Mouse (Mus musculus) NIH3T3 (cell line): Measurements from ENCODE around the gene Ulk1.
"Not testable (repeated sequence)": the region's sequence is repeated elsewhere in the genome, so short reads cannot be mapped to it uniquely, and the experiment has no call there.

Source experiments
- DNase-seq: peaks from one replicate; pipeline ENCODE4 v3.0.0-alpha.2; 2012; ENCODE audit warnings: low read depth

Gene Ulk1

DNA sequence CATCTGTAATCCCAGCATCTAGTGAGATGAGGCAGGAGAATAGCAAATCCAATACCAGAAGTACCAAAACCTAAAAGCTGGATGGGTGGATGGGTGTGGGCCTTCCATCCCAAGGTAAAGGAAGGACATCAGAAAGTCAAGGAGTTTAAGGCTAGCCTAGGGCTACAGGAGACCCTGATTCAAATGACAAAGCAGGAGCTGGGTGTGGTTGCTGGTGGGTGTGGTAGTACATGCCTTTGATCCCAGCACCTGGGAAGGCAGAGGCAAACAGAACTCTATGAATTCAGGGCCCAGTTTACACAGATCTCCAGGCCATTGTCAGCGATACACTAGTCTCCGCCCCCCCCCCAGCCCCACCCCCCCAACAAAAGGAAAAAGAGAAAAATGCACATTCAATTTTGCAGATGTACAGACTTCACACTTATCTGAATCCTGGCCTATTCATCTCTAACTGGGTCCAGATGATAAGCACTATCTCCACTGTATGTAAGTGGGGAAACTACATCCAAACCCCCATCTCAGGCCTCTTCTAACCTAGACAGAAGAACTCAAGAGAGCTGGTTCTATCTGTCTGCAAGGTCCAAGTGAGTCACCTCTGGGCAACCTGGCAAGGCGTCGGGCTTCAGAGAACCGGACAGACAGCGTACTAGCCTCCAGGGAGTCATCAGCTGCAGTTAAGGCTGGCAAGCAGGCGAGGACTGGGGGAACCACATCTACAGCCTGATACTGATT lies 5.7 kb downstream of the Ulk1 start:
- no peak for DNase-seq

- no peak for DNase-seq
Measured at GRCm38 (mm10) chr5:110802809-110803208, 7.1 kb downstream of the Ulk1 start.

DNA sequence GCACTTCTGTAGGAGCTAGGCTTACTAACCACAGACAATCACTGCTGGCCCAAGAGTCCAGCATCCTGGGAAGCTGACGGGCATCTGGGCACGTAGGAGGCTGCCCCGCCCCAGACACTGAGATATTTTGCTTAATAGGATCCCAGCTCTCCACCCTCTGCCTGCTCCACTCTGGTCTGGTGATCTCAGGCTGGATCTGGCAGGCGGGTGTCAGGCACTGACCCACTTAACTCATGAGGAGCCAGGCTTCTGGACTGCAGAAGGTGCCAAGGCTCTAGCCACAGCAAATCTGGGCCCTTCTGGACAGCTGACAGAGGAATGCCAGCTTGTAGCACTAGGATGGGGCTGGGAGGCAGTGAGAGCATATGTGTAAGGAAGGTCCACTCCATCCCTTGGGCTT lies 7.7 kb downstream of the Ulk1 start:
- DNase-seq, result no peak

GRCm38 (mm10) chr5:110801036-110801624 lies 8.8 kb downstream of the Ulk1 start:
- DNase-seq, result no peak

- no peak for DNase-seq
Measured at GRCm38 (mm10) chr5:110797696-110798095, 12.2 kb downstream of the Ulk1 start.

GRCm38 (mm10) chr5:110794363-110794762 lies 15.5 kb downstream of the Ulk1 start:
- no peak for DNase-seq

DNA sequence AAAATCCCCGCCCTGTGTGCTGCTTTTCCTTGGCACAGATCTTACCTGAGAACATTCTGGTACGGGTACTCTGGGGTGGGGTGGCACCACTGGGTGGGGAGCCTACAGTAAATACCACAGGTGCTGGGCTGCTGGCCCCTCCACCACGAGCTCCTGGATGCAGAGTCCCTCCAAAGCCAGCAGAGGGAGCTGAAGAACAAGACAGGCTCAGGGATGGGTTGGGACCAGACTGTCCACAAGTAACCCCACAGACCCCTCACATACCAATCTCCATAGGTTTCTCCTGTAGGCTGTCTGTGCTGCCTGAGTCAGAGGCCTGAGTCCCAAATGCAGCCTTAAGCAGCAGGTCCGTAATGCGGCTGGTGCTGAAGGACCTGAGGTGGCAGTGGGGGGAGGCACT lies 21.2 kb downstream of the Ulk1 start:
- DNase-seq, result peak; percentile 67

DNA sequence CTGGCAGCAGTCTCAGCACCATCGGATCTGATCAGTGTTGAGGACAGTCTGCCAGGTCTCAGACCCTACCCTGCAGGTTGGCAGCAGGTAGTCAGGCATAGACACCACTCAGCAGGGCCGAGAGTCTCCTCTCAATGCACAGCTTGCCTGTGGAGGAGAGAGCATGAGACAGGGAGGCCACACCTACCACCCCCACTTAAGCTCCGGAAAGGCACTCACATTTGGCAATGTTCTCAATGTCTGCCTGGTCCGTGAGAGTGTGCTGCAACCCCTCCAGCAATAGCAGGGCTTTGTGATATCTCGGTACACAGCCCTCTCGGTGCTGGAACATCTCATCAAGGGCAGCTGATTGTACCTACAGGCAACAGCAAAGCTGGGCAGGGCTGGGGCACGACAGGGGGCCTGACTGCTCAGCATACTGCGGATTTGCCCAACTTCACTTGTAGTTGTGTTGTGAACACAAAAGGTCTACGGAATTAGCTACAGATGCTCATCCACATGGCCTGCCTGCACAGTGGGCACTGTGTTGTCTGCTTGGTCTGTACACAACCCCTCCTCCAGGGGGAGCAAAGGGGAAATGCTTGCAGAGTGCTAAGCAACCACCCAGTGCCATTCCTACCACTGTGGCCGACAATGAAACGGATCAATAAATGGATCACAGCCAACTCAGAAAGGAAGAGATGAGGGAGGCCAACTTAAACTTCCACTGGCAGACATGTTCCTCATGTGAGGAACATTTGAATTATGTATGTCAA lies 23.6 kb downstream of the Ulk1 start:
- peak; percentile 61 for DNase-seq

GRCm38 (mm10) chr5:110783150-110783549 lies 26.7 kb downstream of the Ulk1 start:
- DNase-seq, result peak; percentile 15

DNA sequence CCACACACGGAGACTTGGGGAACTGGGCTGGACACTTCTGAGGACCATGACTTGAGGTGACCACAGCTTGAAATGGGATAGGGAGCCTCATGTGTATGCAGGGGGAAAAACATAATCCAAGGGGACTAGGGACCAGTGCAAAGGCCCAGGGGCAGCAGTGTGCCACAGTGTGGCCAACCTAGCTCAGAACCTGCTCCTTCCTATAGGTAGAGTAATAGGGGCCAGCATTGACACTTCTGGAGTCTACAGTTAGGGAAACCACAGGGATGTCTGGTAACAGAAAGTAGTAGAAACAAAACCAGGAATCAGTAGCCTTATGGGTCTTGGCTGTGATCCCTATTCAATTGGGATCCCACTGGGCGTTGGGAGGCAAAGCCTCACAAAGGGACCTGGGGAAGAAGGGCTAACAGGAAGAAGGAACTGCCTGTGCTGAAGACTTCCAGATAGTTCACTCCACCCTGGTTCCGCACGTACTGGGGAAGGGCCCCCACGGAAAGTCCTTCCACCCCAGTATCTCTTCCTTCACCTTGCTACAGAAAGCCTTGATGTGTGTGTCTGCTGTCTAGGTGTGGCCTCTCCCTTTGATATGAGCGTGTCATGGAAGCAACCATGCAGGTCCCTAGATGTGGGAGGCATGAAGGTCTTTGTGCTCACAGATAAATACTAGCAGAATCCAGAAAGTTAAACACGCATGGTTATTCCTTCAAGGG lies 28.2 kb downstream of the Ulk1 start:
- no peak for DNase-seq

- peak; percentile 65 for DNase-seq
Measured at GRCm38 (mm10) chr5:110780761-110781528, 29.0 kb downstream of the Ulk1 start.

- DNase-seq, result peak; percentile 96
Measured at GRCm38 (mm10) chr5:110779998-110780760, 29.7 kb downstream of the Ulk1 start, which contains the start of gene Pus1. Pus1 (minus strand) TSS chr5:110780659.

- DNase-seq, result no peak
Measured at GRCm38 (mm10) chr5:110779276-110779997, 30.5 kb downstream of the Ulk1 start.

GRCm38 (mm10) chr5:110778263-110778662 lies 31.6 kb downstream of the Ulk1 start:
- no peak for DNase-seq

- DNase-seq, result no peak
Measured at GRCm38 (mm10) chr5:110776141-110776540, 33.8 kb downstream of the Ulk1 start.

- DNase-seq, result no peak
Measured at GRCm38 (mm10) chr5:110774511-110774910, 35.4 kb downstream of the Ulk1 start.

GRCm38 (mm10) chr5:110772945-110773344 lies 37.0 kb downstream of the Ulk1 start:
- DNase-seq, result not testable (repeated sequence)

DNA sequence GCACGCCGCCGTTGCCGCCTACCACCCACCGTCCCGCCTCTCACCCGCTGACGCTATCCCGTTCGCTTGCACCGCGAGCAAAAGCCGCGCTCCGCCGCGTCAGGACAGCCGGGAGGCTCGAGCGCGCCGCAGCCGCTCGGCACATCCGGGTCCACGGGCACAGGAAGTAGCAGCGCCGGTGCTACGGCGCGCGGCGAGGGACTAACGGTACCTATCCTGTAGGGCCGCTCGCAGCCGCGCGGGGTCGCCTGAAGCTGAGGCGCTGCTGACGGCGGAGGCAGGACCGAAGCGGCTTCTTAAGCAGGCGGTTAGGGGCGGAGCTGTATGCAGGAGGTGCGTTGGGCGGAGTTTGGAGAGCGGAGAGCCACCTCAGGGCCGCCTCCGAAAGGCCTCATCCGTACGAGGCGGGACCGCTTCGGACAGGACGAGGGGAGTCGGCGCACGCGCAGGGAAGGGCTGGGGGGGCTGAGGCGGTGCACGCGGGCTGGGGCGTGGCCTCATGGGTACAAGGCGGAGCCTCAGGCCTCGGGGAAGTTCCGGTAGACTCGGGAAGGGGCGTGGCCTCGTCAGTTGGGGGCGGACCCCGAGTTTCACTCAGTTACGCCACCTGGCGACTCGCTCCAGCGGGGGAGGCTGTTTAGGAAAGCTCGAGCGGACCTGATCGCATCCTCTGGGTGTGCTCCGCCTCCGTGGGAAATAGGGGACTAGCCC lies 39.3 kb downstream of the Ulk1 start, which contains the start of gene Ep400:
Ep400 (minus strand) TSS at position 270 of the 711 bp plus-strand sequence.
- DNase-seq, result peak; percentile 100

- DNase-seq, result peak; percentile 72
Measured at GRCm38 (mm10) chr5:110770031-110770445, 39.9 kb downstream of the Ulk1 start.
